Mouse (Mus musculus) large intestine, adult 2 months (tissue): ENCODE data around the gene Cped1. TPM values are rescaled to one million over a fixed set of nuclear protein-coding genes. Genes with fewer than 3 reads are reported as not detected.

ENCODE experiments used
- DNase-seq: peaks from one replicate; pipeline ENCODE4 v3.0.0-alpha.2; 2012; ENCODE audit warnings: low read depth, low spot score
- WGBS: fragments of 180-500 bp; shearing (Covaris S2); methylation state at CpG from one replicate; pipeline ENCODE4 v1.1.7; 2018; 5-methylcytosine and 5-hydroxymethylcytosine counted together
- polyA plus RNA-seq: library from polyadenylated mRNA; depleted of rRNA; stranded (reverse); fragments of >200 nt; gene quantifications from 2 replicates; pipeline ENCODE4 v1.2.3, GENCODE M21; 2012

The Cped1 gene
- polyA plus RNA-seq, 1 experiment = 3.9 TPM

GRCm38 (mm10) chr6:22070603-22071322 is 85.0 kb downstream of the Cped1 start:
- 72% methylated on average over 15 of the region's 15 CpGs for whole genome bisulfite sequencing

GRCm38 (mm10) chr6:22071323-22071840 is 85.7 kb downstream of the Cped1 start:
- 27% methylated on average over 4 of the region's 4 CpGs for WGBS
- no peak for DNase-seq

More at GRCm38 (mm10) chr6:22070603-22071322, 85.0 kb downstream of the Cped1 start:
- DNase-seq = no peak

GRCm38 (mm10) chr6:22072737-22073136 is 87.0 kb downstream of the Cped1 start:
- WGBS = 60% methylated on average over 4 of the region's 4 CpGs
- no peak for DNase-seq

GRCm38 (mm10) chr6:22074232-22075083 is 88.7 kb downstream of the Cped1 start:
- 63% methylated on average over 5 of the region's 5 CpGs for WGBS
- no peak for DNase-seq

- no peak for DNase-seq
- WGBS = 65% methylated on average over 7 of the region's 7 CpGs
Measured at GRCm38 (mm10) chr6:22078686-22079264, 93.1 kb downstream of the Cped1 start.

- no peak for DNase-seq
- 38% methylated on average over 5 of the region's 5 CpGs for WGBS
Measured at GRCm38 (mm10) chr6:22086056-22086455, 100.3 kb downstream of the Cped1 start.

GRCm38 (mm10) chr6:22088346-22089064 is 102.8 kb downstream of the Cped1 start:
- DNase-seq = no peak
- 47% methylated on average over 17 of the region's 17 CpGs for WGBS

GRCm38 (mm10) chr6:22091773-22092172 is 106.1 kb downstream of the Cped1 start:
- DNase-seq = no peak
- WGBS = 42% methylated on average over 5 of the region's 5 CpGs

- WGBS = 80% methylated on average over 5 of the region's 5 CpGs
- DNase-seq = no peak
Measured at GRCm38 (mm10) chr6:22093792-22094191, 108.1 kb downstream of the Cped1 start.

GRCm38 (mm10) chr6:22097709-22098108 is 112.0 kb downstream of the Cped1 start:
- WGBS = 45% methylated on average over 2 of the region's 2 CpGs
- no peak for DNase-seq

GRCm38 (mm10) chr6:22099832-22100231 is 114.1 kb downstream of the Cped1 start:
- WGBS = 81% methylated on average over 5 of the region's 5 CpGs
- no peak for DNase-seq

GRCm38 (mm10) chr6:22101939-22102338 is 116.2 kb downstream of the Cped1 start:
- DNase-seq = no peak
- 54% methylated on average over 3 of the region's 3 CpGs for WGBS

GRCm38 (mm10) chr6:22102752-22103151 is 117.0 kb downstream of the Cped1 start:
- WGBS = 58% methylated on average over 4 of the region's 4 CpGs
- DNase-seq = no peak

GRCm38 (mm10) chr6:22103713-22104112 is 118.0 kb downstream of the Cped1 start:
- WGBS = 91% methylated on average over 3 of the region's 3 CpGs
- DNase-seq = no peak

GRCm38 (mm10) chr6:22104211-22104610 is 118.5 kb downstream of the Cped1 start:
- 51% methylated on average over 8 of the region's 8 CpGs for WGBS
- DNase-seq = no peak

- 54% methylated on average over 6 of the region's 6 CpGs for WGBS
- DNase-seq = no peak
Measured at GRCm38 (mm10) chr6:22114079-22114478, 128.4 kb downstream of the Cped1 start.

GRCm38 (mm10) chr6:22116679-22117078 is 131.0 kb downstream of the Cped1 start:
- WGBS = 85% methylated on average over 1 of the region's 1 CpGs
- DNase-seq = no peak

- WGBS = 36% methylated on average over 12 of the region's 12 CpGs
- DNase-seq = peak; percentile 29
Measured at GRCm38 (mm10) chr6:22122080-22122479, 136.4 kb downstream of the Cped1 start.

GRCm38 (mm10) chr6:22122693-22123092 is 137.0 kb downstream of the Cped1 start:
- WGBS = 89% methylated on average over 1 of the region's 1 CpGs
- DNase-seq = no peak

- DNase-seq = no peak
- WGBS = 49% methylated on average over 3 of the region's 3 CpGs
Measured at GRCm38 (mm10) chr6:22123332-22123731, 137.6 kb downstream of the Cped1 start.
